Mouse (Mus musculus): ENCODE measurements around the gene Cacnb2.

The Cacnb2 gene

GRCm38 (mm10) chr2:14873701-14874181 lies 270.9 kb downstream of the Cacnb2 start:
- peak in 1 of 2 experiments; percentile 6 for DNase-seq

- peak; percentile 9 to 27 for DNase-seq
Observed at GRCm38 (mm10) chr2:14874281-14875037, 271.6 kb downstream of the Cacnb2 start.

GRCm38 (mm10) chr2:14875121-14875520 lies 272.2 kb downstream of the Cacnb2 start:
- no peak for DNase-seq

GRCm38 (mm10) chr2:14875616-14876015 lies 272.7 kb downstream of the Cacnb2 start:
- DNase-seq: no peak

- no peak for DNase-seq
Observed at GRCm38 (mm10) chr2:14878953-14879352, 276.1 kb downstream of the Cacnb2 start.

- no peak for DNase-seq
Observed at GRCm38 (mm10) chr2:14883460-14883859, 280.6 kb downstream of the Cacnb2 start.

GRCm38 (mm10) chr2:14888406-14889195 lies 285.7 kb downstream of the Cacnb2 start:
- DNase-seq: peak; percentile 42 to 58

- DNase-seq: no peak
Observed at GRCm38 (mm10) chr2:14903837-14904236, 300.9 kb downstream of the Cacnb2 start.

GRCm38 (mm10) chr2:14904865-14905264 lies 302.0 kb downstream of the Cacnb2 start:
- DNase-seq: no peak

- no peak for DNase-seq
Observed at GRCm38 (mm10) chr2:14907124-14907925, 304.4 kb downstream of the Cacnb2 start.

- DNase-seq: no peak
Observed at GRCm38 (mm10) chr2:14917585-14918247, 314.8 kb downstream of the Cacnb2 start.

- no peak for DNase-seq
Observed at GRCm38 (mm10) chr2:14929866-14930265, 327.0 kb downstream of the Cacnb2 start.

GRCm38 (mm10) chr2:14931968-14932367 lies 329.1 kb downstream of the Cacnb2 start:
- no peak for DNase-seq

- DNase-seq: no peak
Observed at GRCm38 (mm10) chr2:14936492-14936891, 333.6 kb downstream of the Cacnb2 start.

- DNase-seq: no peak
Observed at GRCm38 (mm10) chr2:14942261-14942660, 339.4 kb downstream of the Cacnb2 start.

- DNase-seq: peak; percentile 10 to 24
Observed at GRCm38 (mm10) chr2:14943691-14944357, 340.9 kb downstream of the Cacnb2 start.

GRCm38 (mm10) chr2:14953090-14953489 lies 350.2 kb downstream of the Cacnb2 start:
- DNase-seq: no peak

GRCm38 (mm10) chr2:14960963-14961488 lies 358.1 kb downstream of the Cacnb2 start:
- DNase-seq: no peak

- DNase-seq: no peak
Observed at GRCm38 (mm10) chr2:14961493-14961892, 358.6 kb downstream of the Cacnb2 start.

GRCm38 (mm10) chr2:14984029-14984428 lies 381.1 kb downstream of the Cacnb2 start:
- DNase-seq: no peak

- DNase-seq: no peak
Observed at GRCm38 (mm10) chr2:14988451-14988850, 385.6 kb downstream of the Cacnb2 start.

GRCm38 (mm10) chr2:14989350-14989749 lies 386.5 kb downstream of the Cacnb2 start:
- no peak for DNase-seq
